Mouse (Mus musculus): Measurements from ENCODE around the gene Fra10ac1. TPM values are rescaled to one million over a fixed set of nuclear protein-coding genes. Genes with fewer than 3 reads are reported as not detected.

The Fra10ac1 gene
- total RNA-seq, 1 experiment from 2014 or later: 31.9 TPM

Other genes starting within 250 kb of the Fra10ac1 start
- 5.6 and 6.6 TPM in 2 replicates for gene Myof, start 180.6 kb downstream of the Fra10ac1 start, total RNA-seq (2017)
- 1.5 and 2.8 TPM in 2 replicates for gene Cep55, start 169.1 kb downstream of the Fra10ac1 start, total RNA-seq (2017)
- not detected in 2 replicates for gene Ffar4, start 127.1 kb downstream of the Fra10ac1 start, total RNA-seq (2017)
- not detected in 2 replicates for gene Rbp4, start 98.9 kb downstream of the Fra10ac1 start, total RNA-seq (2017)
- gene Pde6c, start 91.4 kb downstream of the Fra10ac1 start, total RNA-seq (2017): not detected in 2 replicates
- not detected in 2 replicates for gene Lgi1, start 40.4 kb upstream of the Fra10ac1 start, total RNA-seq (2017)
- gene Slc35g1, start 171.8 kb upstream of the Fra10ac1 start, total RNA-seq (2017): 1.1 and 2.1 TPM in 2 replicates

Data from neutrophil, adult 5-6 weeks (primary cell).